Mouse (Mus musculus): ENCODE data around the gene Ap3s2. TPM values are rescaled to one million over a fixed set of nuclear protein-coding genes. Genes with fewer than 3 reads are reported as not detected.

Ap3s2 gene
- total RNA-seq, 2 experiments from 2014 or later, result 38.2 to 42.9 TPM

DNA sequence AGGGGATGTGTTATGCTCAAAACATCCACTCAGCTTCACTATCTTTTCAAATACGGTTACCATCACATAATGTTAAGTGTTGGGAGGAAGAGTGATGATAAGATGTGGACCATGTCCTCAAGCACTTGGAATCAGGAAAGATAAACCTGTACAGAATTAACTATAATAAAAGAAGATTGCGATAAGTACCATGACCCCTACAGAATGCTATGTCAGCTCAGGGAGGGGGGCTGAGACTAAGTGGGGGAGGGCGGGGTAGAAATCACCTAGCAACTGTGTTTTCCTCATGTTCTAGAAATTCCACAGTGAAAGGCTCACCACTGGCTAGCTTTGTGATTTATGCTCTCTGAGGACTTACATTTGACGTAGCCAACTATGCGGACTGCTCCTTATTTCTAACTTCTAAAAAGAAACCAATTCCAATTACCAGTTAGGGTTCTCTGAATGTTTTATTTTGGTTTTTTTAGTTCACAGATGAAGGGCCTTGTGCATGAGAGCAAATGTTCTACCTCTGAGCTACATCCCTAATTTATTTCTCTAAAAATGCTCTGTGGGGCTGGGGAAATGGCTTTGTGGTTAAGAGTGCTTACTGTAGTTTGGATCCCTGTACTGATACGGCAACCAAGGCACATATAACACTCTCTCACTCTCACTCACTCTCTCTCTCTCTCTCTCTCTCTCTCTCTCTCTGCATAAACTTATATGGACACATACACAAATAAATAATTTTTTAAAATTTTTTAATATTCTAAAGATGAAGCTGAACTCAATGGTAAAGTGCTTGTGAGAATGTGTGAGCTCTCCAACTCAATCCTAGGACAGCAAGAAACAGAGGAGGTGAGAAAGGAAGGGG is 27.6 kb downstream of the Ap3s2 start:
- intact Hi-C loops (cut with DNase I), result no loop called here
- DNase-seq (ENCODE audit: low spot score in 2 of 2), result no peak

DNA sequence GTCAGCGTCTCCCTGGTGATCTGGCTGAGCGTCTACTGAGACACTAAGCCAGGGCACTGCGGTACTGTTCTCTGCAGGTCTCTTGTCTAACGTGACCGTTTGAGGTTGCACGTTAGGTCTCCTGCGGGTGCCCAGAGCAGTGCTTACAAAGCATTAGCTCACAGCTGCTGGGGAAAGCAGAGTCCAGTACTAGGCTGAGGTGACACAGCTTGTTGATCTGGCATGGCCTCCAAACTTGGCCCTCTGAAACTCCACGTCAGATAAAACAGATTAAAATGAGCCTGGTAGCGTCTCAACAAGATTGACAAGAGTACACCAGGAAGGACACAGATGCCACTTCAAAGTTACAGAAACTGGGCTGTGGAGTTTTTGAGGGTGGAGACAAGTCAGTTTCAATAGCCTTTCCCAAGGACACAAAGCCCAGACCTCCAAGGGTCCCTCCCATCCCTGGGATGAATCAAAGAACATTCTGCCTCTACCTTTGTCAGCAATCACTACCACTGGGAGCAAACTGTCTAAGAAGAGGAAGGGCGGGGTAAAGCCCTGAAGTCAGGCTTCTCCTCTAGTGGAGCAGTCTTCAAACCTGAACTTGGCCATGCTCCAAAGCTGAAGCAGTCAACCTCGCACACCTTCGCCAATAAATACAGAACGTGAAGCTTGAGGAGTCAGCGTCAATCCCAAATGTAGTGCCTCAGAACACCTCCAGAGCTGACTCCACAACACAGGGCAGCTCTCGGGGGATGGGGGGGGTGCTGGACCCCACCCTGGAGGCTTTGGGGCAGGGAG is 29.8 kb downstream of the Ap3s2 start:
- intact Hi-C loops (cut with DNase I), result no loop called here
- DNase-seq (ENCODE audit: low spot score in 2 of 2), result no peak

DNA sequence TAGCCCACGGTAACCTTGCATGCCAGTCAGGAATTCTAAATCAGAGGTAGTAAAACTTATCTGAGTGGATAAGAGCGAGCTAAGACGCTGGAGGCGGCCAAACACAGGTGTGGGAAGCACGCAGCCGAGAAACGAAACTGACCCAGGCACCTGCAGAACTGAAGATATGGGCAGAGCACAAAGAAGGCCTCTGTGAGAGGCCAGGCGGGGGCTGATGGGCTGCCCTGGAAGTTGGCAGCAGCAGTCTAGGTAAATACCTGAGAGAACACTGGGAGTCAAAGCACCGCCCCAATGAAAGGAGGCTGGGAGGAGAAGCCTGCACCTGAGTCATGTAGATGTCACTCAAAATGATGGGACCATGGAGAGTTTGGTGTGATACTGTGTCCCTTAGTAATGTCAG is 31.8 kb downstream of the Ap3s2 start:
- no peak for DNase-seq (ENCODE audit: low spot score in 2 of 2)
- intact Hi-C loops (cut with DNase I), result no loop called here

DNA sequence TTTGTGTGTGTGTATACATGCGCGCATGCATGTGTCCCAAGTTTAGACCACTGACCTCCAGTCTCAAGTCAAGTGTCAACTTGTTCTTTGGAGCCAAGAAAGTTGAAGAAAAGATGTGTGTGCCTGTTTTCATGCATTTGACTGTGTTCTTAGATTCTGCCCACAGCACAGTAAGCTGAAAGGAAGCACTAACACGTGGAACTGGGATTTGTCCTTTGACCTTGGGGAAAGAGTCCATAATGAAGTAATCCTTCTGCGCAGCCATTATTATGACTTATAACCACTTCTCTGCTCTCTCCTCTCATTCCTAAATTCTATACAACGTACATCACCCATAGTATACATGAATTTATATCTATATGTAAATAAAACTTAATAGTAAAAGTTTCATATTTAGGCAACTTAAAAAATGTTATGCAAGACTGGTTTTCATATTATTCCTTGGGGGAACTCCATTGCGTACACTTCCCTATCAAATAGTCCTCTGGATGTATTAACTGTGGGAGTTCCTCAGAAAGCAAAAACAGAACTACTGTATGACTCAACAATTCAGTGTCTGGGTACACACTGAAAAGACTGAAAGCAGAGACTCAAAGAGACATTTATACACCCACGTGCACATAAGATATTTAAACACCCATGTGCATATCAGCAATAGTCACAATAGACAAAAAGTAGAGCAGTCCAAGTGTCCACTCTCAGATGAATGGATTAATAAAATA is 36.7 kb downstream of the Ap3s2 start:
- intact Hi-C loops (cut with DNase I), result no loop called here
- DNase-seq (ENCODE audit: low spot score in 2 of 2), result no peak

DNA sequence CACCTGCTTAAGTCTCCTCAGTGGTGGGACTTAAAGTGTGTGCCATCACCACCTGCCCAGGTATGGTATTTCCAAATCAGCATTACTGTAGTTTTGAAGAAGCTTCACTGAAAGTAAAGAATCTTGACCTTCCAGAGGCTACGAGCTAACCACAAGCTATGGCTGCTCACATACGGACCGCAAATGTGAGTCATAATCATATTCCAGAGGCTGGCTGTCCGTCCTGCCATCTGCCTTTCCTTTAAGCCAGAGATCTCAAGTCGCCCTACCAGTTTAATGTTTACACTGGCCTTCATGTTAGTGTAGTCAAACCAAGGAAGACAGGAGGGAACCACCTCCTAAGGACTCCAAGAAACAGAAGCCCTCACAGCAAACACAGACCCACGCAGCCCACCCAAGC is 38.5 kb downstream of the Ap3s2 start:
- no peak for DNase-seq (ENCODE audit: low spot score in 2 of 2)
- intact Hi-C loops (cut with DNase I), result no loop called here

DNA sequence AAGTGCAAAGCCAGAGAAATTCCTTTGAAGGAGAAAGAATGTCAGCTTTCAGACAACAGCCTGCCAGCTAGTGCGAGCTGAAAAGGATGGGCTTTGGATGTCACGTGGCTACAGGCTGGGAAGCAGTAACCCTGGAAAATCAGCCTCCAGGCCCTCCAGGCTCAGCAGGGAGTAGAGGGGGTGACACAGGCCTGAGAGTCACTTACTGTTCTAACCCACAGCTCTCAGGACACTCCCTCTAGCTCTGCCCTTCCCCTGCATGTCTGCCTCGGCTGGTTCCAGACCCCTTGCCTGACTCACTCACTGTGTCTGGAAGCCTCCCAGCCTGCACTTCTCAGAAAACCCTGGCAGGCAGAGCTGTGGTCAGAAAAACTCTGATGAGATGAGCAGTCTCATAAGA is 39.5 kb downstream of the Ap3s2 start:
- no peak for DNase-seq (ENCODE audit: low spot score in 2 of 2)
- intact Hi-C loops (cut with DNase I), result no loop called here

DNA sequence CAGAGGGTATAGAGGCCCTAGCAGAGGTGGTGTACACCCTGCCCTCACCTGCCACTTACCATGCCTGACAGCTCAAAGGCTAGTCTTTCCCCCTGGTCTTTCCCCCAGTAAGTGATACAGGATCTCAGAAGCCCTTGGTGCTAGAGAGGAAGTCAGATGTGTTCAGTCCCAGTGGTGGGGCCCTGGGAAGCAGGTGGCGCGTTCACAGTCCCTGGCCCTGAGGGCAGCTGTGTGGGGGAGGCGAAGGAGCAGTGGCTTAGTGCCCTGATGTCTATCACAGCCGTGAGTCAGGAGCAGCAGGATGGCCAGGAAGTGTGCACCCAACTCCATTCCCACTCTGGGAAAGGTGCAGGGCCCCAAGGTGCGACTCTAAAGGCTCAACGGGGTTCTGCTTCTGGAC is 40.4 kb downstream of the Ap3s2 start:
- DNase-seq (ENCODE audit: low spot score in 2 of 2), result no peak
- intact Hi-C loops (cut with DNase I), result no loop called here

DNA sequence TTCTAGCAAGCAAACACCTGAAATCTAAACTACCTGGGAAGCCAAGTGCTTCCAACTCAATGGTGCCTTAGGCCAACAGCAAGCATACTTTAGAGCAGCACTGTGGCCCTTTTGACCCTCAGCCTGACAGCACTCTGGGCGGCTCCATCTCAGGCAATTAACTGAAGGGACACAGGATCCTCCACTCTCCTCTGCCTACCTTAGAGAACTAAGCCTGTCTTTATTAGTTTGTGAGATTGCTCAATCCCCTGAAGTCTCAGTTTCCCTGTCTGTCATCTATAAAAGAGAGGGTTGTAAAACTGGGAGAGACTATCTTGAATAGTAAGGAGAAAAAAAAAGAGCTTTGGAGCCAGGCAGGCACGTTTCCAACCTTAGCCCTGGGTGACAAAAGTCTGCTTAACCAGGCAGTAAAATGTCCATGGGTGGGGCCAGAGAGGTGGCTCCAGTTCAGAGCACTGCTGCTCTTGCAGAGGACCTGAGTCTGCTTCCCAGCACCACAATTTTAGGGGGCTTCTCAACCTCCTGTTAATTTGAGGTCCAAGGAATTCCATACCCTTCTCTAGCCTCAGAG is 41.9 kb downstream of the Ap3s2 start:
- DNase-seq (ENCODE audit: low spot score in 2 of 2), result no peak
- intact Hi-C loops (cut with DNase I), result no loop called here

DNA sequence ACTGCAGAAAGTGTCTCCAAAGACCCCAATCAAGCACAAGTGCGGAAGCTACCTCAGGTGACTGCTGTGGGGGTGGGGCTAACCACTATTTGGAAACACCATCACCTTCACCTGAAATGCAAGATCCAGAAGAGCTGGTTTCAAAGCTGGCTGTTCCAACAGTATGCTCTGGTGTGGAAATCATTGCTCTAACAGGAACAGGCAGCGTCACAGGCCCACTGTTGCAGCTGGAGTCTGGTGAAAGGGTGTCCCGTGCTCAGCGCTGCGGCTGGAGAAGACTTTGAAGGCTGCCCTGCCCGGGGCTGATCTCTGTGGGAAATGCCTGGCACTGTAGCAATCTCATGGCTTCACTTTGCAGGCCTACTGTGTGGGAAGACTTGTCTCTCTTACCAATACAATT is 47.0 kb downstream of the Ap3s2 start:
- intact Hi-C loops (cut with DNase I), result no loop called here
- DNase-seq (ENCODE audit: low spot score in 2 of 2), result no peak

DNA sequence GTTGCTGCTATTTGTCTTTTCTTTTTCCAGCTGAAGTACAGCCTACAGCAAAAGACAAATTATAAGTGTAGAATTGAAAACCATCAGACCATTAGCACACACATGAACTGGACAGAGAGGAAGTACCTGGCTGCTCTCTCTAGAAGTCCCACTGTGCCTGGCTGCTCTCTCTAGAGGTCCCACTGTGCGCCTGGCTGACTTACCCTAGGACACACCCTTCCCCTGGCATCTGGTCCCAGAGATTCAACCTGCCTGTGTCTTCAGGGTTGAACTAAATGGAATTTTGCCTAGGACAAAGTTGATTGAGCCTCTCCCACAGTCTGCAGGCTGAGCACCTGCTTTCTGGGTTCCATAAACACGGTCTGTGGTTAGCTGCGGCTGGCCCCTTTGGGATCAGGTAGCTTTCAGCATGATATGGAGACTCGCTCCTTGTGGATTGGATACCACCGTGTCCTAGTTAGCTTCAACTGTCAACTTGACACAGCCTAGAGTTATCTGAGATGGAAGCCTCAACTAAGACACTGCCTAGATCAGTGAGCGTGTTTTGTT is 48.6 kb downstream of the Ap3s2 start:
- DNase-seq (ENCODE audit: low spot score in 2 of 2), result no peak
- intact Hi-C loops (cut with DNase I), result no loop called here

DNA sequence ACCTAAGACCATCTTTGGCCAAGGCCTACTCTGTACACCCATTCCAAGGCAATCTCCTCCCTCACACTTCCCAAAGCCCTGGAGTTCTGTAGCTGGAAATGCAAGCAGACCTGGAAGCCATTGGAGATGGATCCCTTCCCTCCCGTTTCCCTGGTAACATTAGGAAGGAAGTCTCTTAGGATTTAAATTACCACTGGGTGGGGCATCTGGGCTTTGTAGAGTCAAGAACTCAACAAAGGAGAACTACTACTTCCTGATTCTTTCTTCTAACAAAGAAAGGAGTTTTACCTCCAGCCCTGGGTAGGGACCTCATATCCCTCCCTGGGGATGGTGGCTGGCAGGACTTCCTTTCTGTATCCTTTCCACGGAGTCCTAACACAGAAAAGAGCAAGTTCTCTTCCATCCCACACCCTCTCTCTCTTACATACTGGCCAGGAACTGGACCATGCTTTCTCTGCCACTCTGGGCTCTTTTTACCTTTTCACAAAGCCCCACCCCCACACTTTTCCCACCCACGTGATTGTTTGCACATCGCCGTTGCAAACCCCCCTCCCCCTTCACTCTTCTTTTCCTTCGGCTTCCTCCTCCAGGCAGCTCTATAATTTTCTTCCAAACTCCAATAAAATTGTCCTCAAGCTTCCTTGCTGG is 51.3 kb downstream of the Ap3s2 start:
- no peak for DNase-seq (ENCODE audit: low spot score in 2 of 2)
- intact Hi-C loops (cut with DNase I), result no loop called here

DNA sequence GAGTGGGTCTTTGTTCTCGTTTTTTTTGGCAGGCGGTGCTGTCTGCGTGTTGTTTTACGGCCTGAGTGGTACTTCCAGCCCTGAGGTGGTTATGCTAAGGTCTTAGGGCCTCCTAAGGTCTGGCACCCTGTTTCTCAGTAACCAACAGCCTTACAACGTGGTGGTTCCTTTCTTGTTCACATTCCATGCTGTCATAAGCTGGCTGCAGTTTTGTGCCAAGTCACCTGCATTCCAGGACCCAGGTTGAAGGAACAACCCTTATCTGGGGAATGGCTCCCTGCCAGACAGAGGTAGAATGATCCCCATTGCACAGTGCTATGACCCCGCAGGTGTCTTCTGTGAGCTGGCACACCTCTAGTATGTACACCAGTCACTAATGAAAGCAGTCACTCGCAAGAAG is 52.0 kb downstream of the Ap3s2 start:
- intact Hi-C loops (cut with DNase I), result no loop called here
- DNase-seq (ENCODE audit: low spot score in 2 of 2), result no peak

DNA sequence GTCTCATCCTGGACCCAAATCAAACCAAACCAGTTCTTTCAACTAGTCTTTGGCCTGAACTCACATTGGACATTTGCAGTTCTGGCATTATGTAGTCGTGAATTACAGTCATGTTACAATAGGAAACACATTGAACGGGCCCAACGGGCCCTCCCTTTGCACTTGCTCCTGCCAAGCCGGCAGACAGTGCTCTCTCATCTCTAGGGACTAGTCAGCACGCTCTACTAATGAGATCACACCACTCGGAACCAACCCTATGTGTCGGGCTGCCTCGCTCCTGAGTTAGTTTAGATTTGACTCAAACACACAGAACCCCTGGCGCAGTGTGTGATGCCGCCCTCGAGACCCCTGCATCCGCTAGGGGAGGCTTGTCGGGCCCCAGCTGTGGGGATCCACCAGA is 52.6 kb downstream of the Ap3s2 start:
- no peak for DNase-seq (ENCODE audit: low spot score in 2 of 2)
- intact Hi-C loops (cut with DNase I), result no loop called here

DNA sequence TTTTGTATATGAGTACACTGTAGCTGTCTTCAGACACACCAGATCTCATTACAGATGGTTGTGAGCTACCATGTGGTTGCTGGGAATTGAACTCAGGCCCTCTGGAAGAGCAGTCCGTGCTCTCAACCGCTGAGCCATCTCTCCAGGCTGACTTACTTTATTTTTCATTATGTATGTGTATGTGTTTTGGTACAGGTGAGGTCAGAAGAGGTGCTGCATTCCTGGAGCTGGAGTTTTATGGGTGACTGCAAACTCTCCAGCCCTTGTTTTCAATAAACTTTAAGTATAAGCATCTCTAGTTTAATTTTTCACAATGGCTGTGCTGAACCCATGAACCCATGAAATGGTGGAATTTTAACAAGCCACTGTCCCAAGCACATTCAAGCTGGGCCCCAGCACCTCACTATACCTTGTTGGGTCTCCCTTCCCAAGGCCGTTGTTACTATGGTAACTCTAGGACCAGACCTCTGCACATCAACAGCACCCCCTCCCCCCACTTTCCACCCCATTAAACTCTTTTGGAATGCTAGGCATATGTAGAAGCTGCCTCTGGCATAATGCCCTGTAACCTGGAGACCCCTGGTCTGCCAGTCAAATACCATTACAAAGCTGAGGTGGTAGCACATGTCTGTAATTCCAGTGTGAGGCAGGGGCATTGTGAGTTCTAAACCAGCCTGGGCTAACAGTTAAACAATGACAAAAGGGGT is 54.0 kb downstream of the Ap3s2 start:
- DNase-seq (ENCODE audit: low spot score in 2 of 2), result no peak
- intact Hi-C loops (cut with DNase I), result no loop called here

DNA sequence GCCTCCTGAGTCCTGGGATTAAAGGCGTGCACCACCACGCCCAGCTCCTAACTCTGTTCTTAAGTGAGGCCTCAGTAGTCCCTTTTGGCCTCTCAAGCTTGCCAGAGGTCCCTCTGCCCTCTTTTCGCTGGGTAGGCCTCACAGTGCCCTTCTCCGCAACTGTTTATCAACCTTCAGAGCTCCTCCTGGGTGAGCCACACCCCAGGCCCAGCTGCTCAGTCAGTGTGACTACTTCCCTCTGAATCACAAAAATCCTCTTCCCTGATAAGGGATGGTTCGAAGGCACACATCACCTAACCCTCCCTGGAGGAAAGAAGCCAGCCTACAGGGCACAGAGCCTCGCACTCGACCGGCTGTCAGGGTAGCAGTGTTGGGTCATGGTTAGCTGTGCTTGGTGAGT is 58.7 kb downstream of the Ap3s2 start:
- intact Hi-C loops (cut with DNase I), result no loop called here
- DNase-seq (ENCODE audit: low spot score in 2 of 2), result no peak

DNA sequence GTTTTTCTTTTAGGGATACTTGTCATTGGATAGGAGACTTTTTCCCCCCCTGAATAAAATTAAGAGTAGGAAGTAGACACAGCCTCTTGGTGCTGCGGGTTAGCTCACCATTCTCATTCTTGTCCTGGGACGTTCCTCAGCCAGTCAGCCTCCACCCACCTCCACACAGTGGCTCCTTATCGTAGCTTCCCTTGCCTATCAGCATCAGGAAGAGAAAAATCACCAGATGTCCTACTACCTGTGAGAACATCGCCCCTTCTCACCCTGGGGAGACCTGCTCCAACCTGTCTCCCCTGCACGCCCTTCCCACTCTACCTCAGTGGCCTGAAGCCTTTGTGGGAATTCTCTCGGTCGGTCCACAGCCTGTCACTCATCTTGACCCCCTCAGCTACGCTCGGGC is 59.6 kb downstream of the Ap3s2 start, which contains the start of gene Anpep:
TSS of gene Anpep (minus strand) at position 249 of the 400 bp plus-strand sequence.
- DNase-seq (ENCODE audit: low spot score in 2 of 2), result no peak
- intact Hi-C loops (cut with DNase I), result no loop called here

DNA sequence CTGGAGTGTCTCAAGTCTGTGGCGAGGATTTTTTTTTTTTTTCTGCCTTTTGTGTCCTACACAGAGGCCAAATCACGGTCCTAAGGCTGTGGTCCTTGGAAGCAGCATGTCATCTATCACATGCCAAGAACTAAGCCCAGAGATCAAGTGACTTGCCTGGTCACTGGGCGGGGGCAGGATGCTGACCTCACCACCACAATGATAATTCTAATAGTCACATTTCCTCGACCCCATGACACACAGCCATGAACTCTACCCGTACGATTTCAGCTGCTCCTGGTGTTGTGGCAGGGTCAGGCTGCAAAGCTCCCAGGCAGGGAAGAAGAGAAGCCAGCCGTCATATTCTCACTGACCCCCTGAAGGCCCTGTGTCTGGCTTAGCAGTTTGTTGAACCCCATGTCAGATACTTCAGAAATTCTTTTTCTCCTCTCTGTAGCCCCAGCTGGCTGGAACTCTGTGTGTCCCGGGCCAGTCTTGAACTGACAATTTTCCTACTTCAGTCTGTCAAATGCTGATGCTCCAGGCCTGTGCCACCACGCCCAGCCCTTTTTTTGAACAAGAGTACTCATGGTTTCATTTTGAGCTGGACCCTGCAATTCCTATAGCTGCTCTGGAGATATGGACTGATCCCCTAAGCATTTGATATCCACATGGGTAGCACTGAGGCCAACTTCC is 61.4 kb downstream of the Ap3s2 start:
- intact Hi-C loops (cut with DNase I), result no loop called here
- DNase-seq (ENCODE audit: low spot score in 2 of 2), result no peak

DNA sequence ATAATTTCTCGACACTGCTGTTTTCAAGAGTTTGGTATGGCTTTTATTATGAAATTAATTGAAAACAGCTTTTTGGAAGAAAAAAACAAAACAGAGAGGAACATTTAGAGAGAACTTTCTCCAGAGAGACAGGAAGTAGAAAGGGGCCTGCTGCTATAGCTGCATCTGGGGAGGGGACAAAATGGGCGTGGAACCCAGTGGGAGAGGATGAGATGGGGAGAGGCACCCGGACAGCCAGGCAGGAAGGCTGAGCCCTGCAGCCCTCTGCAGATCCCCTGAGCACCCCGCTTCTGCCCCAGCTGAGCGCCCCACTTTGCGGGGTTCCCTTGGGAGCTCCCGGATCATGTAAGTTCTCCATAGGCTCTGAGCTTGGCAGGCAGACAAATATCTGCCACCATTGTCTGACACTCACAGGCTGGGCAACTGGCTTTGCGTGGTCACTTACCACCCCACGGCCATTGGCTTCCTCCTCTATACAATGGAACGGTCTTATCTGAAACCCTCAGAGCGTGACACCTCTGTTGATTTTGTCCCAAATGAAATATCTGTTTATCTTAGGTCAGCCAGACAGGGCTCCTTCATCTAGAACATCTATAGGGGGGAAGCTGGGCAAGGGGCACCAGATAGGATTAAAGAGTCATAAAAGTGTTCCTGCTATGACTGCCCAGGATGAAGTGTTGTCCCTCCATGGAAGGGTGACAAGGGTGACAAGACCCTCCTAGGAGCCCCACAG is 62.1 kb downstream of the Ap3s2 start:
- intact Hi-C loops (cut with DNase I), result no loop called here
- no peak for DNase-seq (ENCODE audit: low spot score in 2 of 2)

Data from left cerebral cortex, postnatal 36 days (tissue).